Comparison of ENCODE assay signal across 9 mouse cellular contexts in genomic region chr3:10685501-10685951, GRCm38 (mm10).
DNase-seq lines count a peak whose midpoint lies in the region; ATAC-seq and TF ChIP-seq lines count a peak whose summit lies in the region.
"Had no signal": no experiment of that assay in that cellular context is flagged by ENCODE, and none has a peak within 500 bp of the region (broad histone marks: within the 10 kb centered on the region; RNA-seq: fewer than 3 reads in every experiment).

No protein-coding gene starts in this region.

- no peaks in the 10 kb centered on the region for H3K9me3 ChIP-seq in lung, embryonic 14.5 days (ENCODE audit: low read depth, low read length)
- H3K9me3 ChIP-seq: limb, embryonic 15.5 days had no signal

- H3K4me3 ChIP-seq in lung, embryonic 14.5 days (ENCODE audit: low read depth, low read length) = no peak overlapping the region
- no peak overlapping the region for H3K4me3 ChIP-seq in myocyte
- H3K4me3 ChIP-seq: limb, embryonic 15.5 days had no signal

- no peak overlapping the region for H3K4me2 ChIP-seq in lung, embryonic 14.5 days
- H3K4me2 ChIP-seq in myocyte (ENCODE audit: low read depth) = peak overlapping the region; percentile 65
- H3K4me2 ChIP-seq: limb, embryonic 15.5 days had no signal

- DNase-seq in cerebellum, adult 11-12 months = peak; percentile 2
- no peak for DNase-seq in cerebellum, postnatal 4 days (ENCODE audit: low spot score in 2 of 2)
- peak; percentile 18 for DNase-seq in lung, embryonic 14.5 days
- no peak for DNase-seq in lung, postnatal 14 days
- DNase-seq in frontal cortex, postnatal 36 days (ENCODE audit: low spot score in 2 of 2) = peak; percentile 19 to 58
- no peak for DNase-seq in retina, postnatal 1 day
- DNase-seq in urinary bladder, postnatal 36 days (ENCODE audit: low spot score in 2 of 2) = no peak

- H3K9ac ChIP-seq in lung, embryonic 14.5 days = no peak overlapping the region
- H3K9ac ChIP-seq: limb, embryonic 15.5 days had no signal

- H3K79me2 ChIP-seq in myocyte (ENCODE audit: control insufficient read depth, insufficient read depth) = no peaks in the 10 kb centered on the region

- H3K4me1 ChIP-seq in lung, embryonic 14.5 days (ENCODE audit: insufficient read depth) = no peaks in the 10 kb centered on the region
- H3K4me1 ChIP-seq: limb, embryonic 15.5 days had no signal

- no peak for TF ChIP-seq CTCF in lung, embryonic 14.5 days (IDR thresholded peaks at IDR 0.05; ENCODE audit: low read depth)

- H3K36me3 ChIP-seq in lung, embryonic 14.5 days (ENCODE audit: insufficient read depth) = no peaks in the 10 kb centered on the region
- H3K36me3 ChIP-seq in myocyte (ENCODE audit: control insufficient read depth, insufficient read depth) = no peaks in the 10 kb centered on the region
- H3K36me3 ChIP-seq: limb, embryonic 15.5 days had no signal

- no peak for ATAC-seq in lung, embryonic 14.5 days (ENCODE audit: insufficient read depth)

- WGBS in lung, embryonic 14.5 days = 32% methylated on average over 4 of the region's 4 CpGs

- TF ChIP-seq POLR2A in myocyte (IDR thresholded peaks at IDR 0.05; ENCODE audit: insufficient read length, low read depth) = no peak

- no peak overlapping the region for H3K27ac ChIP-seq in lung, embryonic 14.5 days (ENCODE audit: low read depth)
- H3K27ac ChIP-seq: limb, embryonic 15.5 days had no signal

- no peaks in the 10 kb centered on the region for H3K27me3 ChIP-seq in lung, embryonic 14.5 days (ENCODE audit: insufficient read depth, low read length)
- no peaks in the 10 kb centered on the region for H3K27me3 ChIP-seq in myocyte (ENCODE audit: control insufficient read depth, insufficient read depth, insufficient read length)
- H3K27me3 ChIP-seq: limb, embryonic 15.5 days had no signal

- no peak overlapping the region for H3ac ChIP-seq in myocyte (ENCODE audit: control insufficient read depth, insufficient read length)

TF ChIP-seq in myocyte, 11 proteins besides CTCF, POLR2A, EP300 and RAD21:
- TF ChIP-seq MYOG (IDR thresholded peaks at IDR 0.05; ENCODE audit: control insufficient read depth in 1 of 3, insufficient read depth in 1 of 3, insufficient read length in 2 of 3, low read depth in 2 of 3) = no peak
- TF ChIP-seq REST (IDR thresholded peaks at IDR 0.05; ENCODE audit: insufficient read depth, insufficient read length) = no peak
- TF ChIP-seq E2F4 (IDR thresholded peaks at IDR 0.05; ENCODE audit: insufficient read depth) = no peak
- no peak for TF ChIP-seq USF1 (IDR thresholded peaks at IDR 0.05; ENCODE audit: low read depth)
- TF ChIP-seq TCF3 (IDR thresholded peaks at IDR 0.05; ENCODE audit: insufficient read length, low read depth) = no peak
- no peak for TF ChIP-seq CEBPB (IDR thresholded peaks at IDR 0.05; ENCODE audit: insufficient read depth, poor library complexity, severe bottlenecking)
- no peak for TF ChIP-seq POLR2AphosphoS2 (IDR thresholded peaks at IDR 0.05; ENCODE audit: insufficient read length, low read depth)
- TF ChIP-seq MYOD1 (IDR thresholded peaks at IDR 0.05; ENCODE audit: control insufficient read depth in 1 of 3, insufficient read length in 2 of 3, low read depth in 2 of 3) = no peak
- no peak for TF ChIP-seq TCF12 (IDR thresholded peaks at IDR 0.05; ENCODE audit: insufficient read depth, poor library complexity, severe bottlenecking)
- TF ChIP-seq SRF (IDR thresholded peaks at IDR 0.05; ENCODE audit: control insufficient read depth, insufficient read length, low read depth) = no peak
- TF ChIP-seq MAX (IDR thresholded peaks at IDR 0.05; ENCODE audit: low read depth) = no peak

Comparison
In these comparisons a context has a peak if more than half of its experiments do, and no peak if none do; other contexts are left out.
1. DNase-seq: peak in cerebellum, adult 11-12 months (single experiment), lung, embryonic 14.5 days (single experiment) and frontal cortex, postnatal 36 days (2 of 2); none in cerebellum, postnatal 4 days (0 of 2), lung, postnatal 14 days (single experiment), retina, postnatal 1 day (single experiment) and urinary bladder, postnatal 36 days (0 of 2).